1 mouse cellular context compared by ENCODE assay signal in genomic region chr1:85838056-85838455, GRCm38 (mm10).
TF ChIP-seq lines count a peak whose summit lies in the region.

No protein-coding gene starts in this region.

TF ChIP-seq in MEL, 35 proteins besides CTCF, POLR2A, EP300 and RAD21 (continued from another document):
- 0 out of 2 replicates have a peak, but pooled peaks have one; percentile 37 for TF ChIP-seq BHLHE40 (IDR thresholded peaks at IDR 0.05; ENCODE audit: borderline replicate concordance, low read depth, low read length)
